Mouse (Mus musculus): ENCODE data around the gene Mta3. TPM values are rescaled to one million over a fixed set of nuclear protein-coding genes. Genes with fewer than 3 reads are reported as not detected.
A peak's percentile ranks its signal among the peaks of the same experiment; 100 is the strongest.
"Not testable (repeated sequence)": the region's sequence is repeated elsewhere in the genome, so short reads cannot be mapped to it uniquely, and the experiment has no call there.

Mta3 gene
- total RNA-seq, 2 experiments from 2014 or later, result 20.7 to 20.9 TPM

DNA sequence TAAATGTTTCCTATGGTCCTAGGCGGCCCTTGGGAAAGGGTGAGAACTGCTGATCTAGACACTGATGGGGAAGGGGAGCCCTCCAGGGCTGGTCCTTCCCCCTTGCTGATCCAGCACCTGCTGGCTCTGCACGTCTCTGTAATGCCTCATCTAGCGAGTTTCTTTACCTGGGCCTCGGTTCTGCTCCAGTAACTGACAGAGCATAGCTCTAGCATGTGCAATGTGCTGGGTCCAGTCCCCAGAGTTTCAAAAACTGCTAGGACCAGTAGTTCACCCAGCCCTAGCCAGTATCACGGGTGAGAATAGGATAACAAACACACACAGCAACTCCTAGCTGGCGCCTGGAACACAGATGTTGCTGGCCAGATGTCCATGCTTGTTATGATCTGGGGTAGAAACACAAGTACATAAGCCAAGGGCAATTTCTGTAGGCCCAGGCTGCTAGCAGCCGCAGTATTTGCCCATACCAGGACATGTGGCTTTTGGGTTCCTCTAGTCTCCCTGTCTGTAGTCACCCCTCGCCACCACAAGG is 131.8 kb downstream of the Mta3 start:
- DNase-seq (ENCODE audit: low spot score), result no peak
- intact Hi-C loops (cut with DNase I), result no loop called here

DNA sequence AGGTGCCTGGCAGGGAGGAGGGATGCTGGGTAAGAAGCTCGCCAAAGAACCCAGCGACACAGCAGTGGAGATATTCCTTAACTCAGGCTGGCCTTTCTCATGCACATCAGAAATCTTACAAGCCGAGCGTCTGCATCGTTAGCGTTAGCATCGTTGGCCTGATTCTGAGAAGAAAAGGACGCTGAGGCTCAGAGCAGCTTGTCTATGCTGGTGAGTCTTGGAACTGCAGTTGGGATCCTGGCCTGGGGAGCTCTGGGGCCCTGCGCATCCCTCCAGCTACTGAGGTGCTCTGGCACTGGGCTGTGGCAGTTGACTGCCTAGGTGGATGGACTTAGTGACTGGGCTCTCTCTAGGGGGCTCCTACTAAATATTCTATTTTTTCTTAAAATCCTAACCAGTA is 133.2 kb downstream of the Mta3 start:
- no peak for DNase-seq (ENCODE audit: low spot score)
- intact Hi-C loops (cut with DNase I), result no loop called here

DNA sequence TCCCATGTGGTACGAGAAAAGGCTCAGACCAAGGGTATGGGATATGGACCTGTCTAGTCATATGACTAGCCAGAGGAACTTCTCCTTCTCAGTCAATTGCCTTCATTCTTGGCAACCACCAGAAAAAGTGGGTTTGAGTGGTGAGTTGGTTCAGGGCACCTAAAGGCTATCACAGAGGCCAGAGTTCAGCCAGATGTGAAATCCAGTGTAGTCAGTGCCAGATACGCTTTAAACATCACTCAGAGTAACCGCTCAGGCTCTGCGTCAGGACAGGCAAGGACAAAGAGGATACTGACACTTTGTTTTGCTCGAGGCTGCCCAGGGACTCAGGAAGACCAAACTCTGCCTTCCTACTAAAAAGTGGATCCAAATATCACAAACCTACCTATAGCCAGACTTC is 135.0 kb downstream of the Mta3 start:
- no peak for DNase-seq (ENCODE audit: low spot score)
- intact Hi-C loops (cut with DNase I), result loop anchor here (10.0 kb wide), 1 partner anchor 816 kb away; no protein-coding TSS in a partner anchor

DNA sequence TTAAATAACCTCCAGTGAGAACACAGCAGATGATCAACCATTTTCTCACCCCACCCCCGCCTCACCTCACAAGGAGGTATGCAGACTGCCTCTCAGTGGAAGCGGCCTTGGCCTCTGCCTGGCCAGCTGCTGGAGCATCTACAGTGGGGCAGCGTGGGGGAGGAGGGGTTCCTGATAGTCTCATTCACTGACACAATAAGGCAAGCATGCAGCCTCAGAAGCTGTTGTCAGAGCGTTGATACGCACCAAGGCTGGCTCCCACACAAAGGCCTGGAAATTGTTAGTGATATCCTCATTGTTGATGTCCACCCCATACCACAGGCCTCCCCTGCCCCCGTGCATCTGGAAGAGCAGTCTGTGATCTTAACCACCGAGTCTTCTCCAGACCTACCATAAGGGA is 137.8 kb downstream of the Mta3 start:
- DNase-seq (ENCODE audit: low spot score), result no peak
- intact Hi-C loops (cut with DNase I), result loop anchor here (10.0 kb wide), 1 partner anchor 819 kb away; no protein-coding TSS in a partner anchor

DNA sequence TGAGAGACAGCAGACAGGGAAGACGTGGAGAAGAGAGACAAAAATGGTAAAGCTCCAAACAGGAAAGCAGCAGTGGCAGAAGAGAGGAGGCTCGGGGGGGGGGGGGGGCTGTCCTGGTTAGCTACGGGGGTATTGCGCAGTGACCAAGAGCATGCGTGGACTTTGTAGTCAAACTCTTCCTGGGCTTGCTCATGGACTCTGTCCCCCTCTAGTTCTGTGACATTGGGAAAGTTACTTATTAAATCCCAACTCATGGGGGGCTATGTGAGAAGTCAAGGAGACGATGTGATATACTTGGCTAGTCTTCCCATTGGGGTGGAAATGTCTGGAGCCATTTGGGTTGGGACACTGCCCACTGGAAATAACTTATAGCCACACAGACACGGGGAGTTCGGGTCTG is 139.6 kb downstream of the Mta3 start:
- intact Hi-C loops (cut with DNase I), result loop anchor here (5.0 to 10.0 kb wide), 2 partner anchors 198 to 821 kb away; no protein-coding TSS in a partner anchor

DNA sequence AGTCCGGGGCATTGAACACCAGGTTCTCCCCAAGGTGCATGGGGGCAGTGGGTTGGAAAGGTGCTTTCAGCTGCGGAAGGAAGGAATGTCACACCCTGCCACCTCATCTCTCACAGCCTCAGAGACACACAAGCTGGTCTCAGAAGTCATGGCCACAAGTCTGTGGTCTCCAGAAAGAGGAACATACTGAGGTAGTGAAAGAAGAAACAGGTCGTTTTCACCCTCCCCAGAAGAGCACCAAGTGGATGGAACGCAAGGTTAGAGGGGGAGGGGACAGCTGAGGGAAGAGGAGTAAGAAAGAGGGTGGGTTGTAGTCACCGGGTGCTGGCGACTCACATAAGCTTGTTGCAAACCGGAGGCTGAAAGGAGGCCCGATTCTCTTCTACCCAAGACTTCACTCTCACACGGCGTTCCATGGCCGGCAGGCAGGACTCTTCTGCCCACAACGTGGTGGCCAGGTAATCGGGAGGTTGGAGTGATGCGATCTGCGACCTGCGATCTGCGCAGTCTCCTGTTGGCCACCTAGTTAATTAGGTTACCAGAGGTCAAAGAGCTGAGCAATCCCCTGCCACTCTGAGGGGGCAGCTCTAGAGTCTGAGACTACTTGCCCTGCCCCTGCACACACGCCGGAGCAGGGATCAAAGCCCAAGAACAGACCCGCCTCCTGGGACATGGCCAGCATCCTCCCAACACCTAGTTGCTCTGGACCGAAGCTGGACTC is 140.5 kb downstream of the Mta3 start:
- intact Hi-C loops (cut with DNase I), result loop anchor here (5.0 to 10.0 kb wide), 2 partner anchors 199 to 822 kb away; no protein-coding TSS in a partner anchor
- DNase-seq (ENCODE audit: low spot score), result no peak

More for the DNA sequence above, 139.6 kb downstream of the Mta3 start:
- no peak for DNase-seq (ENCODE audit: low spot score)

DNA sequence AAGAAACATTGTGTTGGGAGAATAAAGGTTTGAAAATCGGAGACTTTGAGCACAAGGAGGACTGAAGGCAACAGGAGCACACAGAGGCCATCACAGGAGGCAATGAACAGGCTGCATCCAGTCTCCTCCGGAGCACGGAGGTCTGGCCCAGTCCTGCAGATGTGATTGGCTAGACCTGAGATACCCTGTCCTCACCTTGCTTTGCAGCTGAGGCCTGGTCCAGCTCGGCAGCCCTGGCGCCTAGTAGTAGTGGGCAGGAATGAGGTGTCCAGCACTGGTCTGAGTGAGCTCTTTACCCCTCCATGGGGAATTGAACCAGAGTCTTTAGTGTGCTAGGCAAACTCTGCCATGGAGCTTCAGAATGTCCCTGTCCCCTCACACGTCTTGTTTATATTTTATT is 141.1 kb downstream of the Mta3 start:
- no peak for DNase-seq (ENCODE audit: low spot score)
- intact Hi-C loops (cut with DNase I), result loop anchor here (5.0 to 10.0 kb wide), 2 partner anchors 200 to 822 kb away; no protein-coding TSS in a partner anchor

DNA sequence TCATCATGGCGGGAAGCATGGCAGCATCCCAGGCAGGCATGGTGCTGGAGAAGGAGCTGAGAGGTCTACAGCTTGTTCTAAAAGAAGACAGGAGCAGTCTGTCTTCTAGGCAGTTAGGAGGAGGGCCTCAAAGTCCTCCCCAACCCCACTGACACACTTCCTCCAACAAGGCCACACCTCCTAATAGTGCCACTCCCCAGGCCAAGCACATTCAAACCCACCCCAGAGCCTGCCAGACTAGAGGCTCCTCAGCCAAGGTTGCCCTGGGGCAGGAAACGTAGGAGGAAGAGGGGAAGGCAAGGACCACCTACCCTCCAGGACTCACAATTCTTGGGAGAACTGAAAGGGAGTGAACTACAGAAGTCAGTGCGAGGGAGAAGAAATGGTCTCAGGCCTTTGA is 141.9 kb downstream of the Mta3 start, which contains the start of gene Haao:
Haao (minus strand) TSS at position 149 of the 400 bp plus-strand sequence.
- intact Hi-C loops (cut with DNase I), result loop anchor here (5.0 to 10.0 kb wide), 2 partner anchors 201 to 823 kb away; no protein-coding TSS in a partner anchor
- no peak for DNase-seq (ENCODE audit: low spot score)

DNA sequence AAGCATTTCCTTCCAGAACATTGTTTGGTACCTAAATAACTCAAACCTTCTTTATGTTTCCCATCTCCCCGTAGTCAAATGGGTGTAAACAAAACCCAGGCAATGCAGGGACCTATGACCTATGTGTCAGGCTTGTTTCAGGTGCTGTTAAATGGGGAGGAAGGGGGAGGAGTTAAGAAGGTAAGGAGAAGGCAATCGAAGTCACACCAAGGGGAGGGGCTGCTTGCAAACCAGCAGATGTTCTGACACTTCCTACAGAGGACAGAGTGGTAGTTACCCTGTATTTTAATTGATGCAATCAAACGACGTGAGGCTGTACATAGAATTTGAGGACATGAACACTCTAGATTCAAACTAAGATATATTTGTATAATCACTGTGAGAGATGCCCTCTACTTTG is 142.5 kb downstream of the Mta3 start:
- intact Hi-C loops (cut with DNase I), result loop anchor here (5.0 to 10.0 kb wide), 2 partner anchors 201 to 824 kb away; no protein-coding TSS in a partner anchor
- DNase-seq (ENCODE audit: low spot score), result no peak

DNA sequence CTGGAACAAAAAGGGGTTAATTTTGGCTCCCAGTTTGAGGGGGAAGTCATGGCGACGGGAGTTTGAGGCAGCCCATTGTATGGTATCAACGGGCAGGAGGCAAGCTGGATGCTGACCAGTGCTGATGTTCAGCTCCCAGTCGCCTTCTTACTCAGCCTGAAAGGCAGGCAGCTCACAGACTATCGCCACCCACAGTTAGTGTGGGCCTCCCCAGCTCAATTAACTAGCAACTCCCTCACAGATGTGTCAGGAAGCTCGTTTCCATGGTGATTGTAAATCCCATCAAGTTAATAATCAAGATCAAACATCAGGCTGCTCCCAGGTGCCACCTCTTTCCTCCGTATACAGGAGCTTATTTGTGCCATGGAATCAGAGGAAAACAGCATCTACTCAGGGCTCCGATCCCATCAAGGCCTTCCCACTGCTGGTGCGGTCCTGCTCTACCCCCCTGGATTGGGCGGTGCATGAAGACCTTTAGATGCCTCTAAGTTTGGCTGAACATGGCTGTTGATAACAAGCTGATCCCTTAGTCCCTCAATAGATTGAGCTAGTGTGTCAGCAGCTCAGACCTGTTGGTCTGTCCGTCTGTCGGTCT is 143.2 kb downstream of the Mta3 start:
- intact Hi-C loops (cut with DNase I), result loop anchor here (5.0 to 10.0 kb wide), 2 partner anchors 202 to 824 kb away; no protein-coding TSS in a partner anchor

DNA sequence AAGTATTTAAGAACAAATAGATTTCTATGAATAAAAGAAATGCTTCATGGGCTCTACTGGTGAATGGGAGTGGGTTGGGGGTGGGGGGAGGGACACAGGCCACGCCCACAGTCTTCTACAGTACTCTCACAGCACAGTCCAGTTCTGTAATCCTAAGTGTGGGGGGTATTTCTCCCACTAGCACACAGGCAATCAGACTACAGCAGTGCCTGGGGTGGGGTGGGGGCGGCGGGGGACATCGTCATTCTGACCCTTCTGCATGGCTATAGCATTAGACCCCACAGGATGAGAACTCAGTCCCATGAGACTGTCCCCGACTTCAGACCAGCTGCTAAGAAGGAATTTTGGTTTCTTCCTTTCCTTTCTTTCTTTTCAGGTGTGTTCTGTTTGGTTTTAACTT is 143.8 kb downstream of the Mta3 start:
- DNase-seq (ENCODE audit: low spot score), result no peak
- intact Hi-C loops (cut with DNase I), result loop anchor here (2.0 to 10.0 kb wide), 5 partner anchors 145 to 825 kb away; partner anchors contain the start of gene Mta3

More for the DNA sequence above, 143.2 kb downstream of the Mta3 start:
- DNase-seq (ENCODE audit: low spot score), result no peak

DNA sequence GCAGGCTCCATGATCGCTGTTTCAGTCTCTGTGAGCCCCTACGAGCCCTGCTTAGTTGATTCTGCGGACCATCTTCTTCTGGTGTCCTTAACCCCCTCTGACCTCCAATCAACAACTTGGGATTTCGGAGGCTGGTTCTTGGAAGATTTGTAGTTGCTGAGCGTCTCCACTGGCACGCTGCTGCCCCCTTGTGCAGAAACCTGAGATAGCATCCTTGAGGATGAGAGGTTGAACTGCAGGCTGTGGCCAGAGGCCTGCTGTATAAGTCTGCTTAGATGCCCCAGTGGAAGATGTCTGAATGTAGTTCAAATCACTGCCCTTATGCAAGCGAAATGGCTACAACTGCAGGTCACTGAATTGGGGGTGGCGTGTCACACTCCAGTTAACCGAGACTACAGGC is 144.5 kb downstream of the Mta3 start:
- intact Hi-C loops (cut with DNase I), result loop anchor here (2.0 to 10.0 kb wide), 3 partner anchors 146 to 580 kb away; partner anchors contain the start of gene Mta3
- peak; percentile 24 for DNase-seq (ENCODE audit: low spot score)

DNA sequence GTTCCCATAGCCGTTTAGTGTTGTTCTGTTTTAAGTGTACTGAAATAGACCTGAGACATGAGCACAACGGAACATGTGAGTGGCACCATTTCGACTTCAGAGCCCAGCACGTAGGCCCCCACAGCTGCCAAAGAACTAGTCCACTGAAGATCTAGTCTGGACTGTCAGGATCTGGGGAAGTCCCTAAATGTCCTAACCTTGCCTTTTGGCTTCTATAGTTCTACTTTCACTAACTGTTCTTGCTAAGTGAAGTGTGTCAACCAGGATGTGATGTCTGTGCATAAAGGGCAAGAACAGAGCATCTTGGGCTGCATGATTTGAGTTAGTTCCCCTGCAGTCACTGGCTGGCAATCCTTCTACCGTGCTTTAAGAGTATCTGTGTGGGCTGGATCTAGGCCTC is 144.9 kb downstream of the Mta3 start:
- intact Hi-C loops (cut with DNase I), result loop anchor here (2.0 to 10.0 kb wide), 3 partner anchors 146 to 580 kb away; partner anchors contain the start of gene Mta3
- no peak for DNase-seq (ENCODE audit: low spot score)

DNA sequence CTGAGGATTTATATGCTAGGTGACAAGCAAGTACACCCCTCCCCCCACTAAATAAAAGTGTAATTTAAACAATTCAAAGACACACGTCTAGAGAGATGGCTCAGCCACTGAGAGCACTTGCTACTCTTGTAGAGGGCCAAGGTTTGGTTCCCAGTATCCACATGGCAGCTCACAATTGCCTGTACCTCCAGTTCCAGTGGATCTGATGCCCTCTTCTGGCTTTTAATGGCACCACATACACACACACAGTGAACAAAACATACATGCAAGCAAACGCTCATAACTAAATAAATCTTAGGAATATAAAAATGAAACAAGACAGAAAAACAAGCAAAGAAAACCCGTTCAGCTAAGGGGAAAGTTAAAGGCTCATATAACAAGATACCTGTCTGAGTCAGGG is 147.9 kb downstream of the Mta3 start:
- no peak for DNase-seq (ENCODE audit: low spot score)

DNA sequence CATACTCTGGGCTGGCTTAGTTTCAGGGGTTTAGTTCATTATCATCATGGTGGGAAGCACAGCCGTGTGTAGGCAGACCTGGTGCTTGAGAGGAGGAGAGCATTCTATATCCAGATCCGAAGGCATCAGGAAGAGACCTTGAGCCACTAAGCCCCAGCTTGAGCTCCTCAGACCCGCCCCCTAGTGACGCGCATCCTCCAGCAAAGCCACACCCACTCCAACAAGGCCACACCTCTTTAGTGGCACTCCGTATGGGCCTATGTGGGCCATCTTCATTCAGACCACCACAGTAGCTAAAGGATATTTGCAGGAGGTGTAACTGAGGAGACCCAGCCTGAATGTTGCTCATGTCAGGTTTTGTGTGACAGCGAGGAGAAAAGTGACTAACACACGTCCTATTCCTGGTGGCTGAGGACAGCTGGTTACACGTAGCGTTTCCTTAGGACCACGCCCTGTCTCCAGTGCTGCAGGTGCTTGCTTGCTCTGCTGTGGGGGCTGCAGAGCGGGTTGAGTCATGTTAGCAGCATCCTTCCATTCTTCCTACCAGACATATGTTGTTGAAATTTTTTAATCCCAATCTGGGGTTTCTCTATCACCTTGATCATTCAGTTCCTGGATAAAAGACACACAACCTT is 148.4 kb downstream of the Mta3 start:
- no peak for DNase-seq (ENCODE audit: low spot score)
- intact Hi-C loops (cut with DNase I), result loop anchor here (10.0 kb wide), 1 partner anchor 150 kb away; the partner anchor contains the start of gene Mta3

More for the DNA sequence above, 147.9 kb downstream of the Mta3 start:
- intact Hi-C loops (cut with DNase I), result loop anchor here (10.0 kb wide), 1 partner anchor 149 kb away; the partner anchor contains the start of gene Mta3

DNA sequence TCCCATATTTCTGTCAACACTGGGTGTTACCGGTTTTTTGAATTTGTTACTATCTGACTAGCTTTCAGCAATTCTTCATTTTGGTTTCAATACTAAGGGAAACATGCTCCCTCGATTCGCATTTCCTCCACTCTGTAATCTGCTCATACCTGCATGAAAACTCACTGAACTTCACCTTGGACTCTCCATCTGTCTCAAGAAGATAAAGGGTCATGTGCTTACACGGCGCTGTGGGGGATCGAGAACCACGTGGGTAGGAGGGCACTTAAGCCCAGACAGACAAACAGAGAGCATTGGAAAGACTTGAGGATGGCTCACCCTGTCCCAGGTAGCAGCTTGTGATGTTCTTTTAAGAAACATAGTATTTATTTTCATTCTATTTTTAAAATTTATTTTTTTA is 152.4 kb downstream of the Mta3 start:
- intact Hi-C loops (cut with DNase I), result loop anchor here (10.0 kb wide), 1 partner anchor 154 kb away; the partner anchor contains the start of gene Mta3
- DNase-seq (ENCODE audit: low spot score), result no peak

DNA sequence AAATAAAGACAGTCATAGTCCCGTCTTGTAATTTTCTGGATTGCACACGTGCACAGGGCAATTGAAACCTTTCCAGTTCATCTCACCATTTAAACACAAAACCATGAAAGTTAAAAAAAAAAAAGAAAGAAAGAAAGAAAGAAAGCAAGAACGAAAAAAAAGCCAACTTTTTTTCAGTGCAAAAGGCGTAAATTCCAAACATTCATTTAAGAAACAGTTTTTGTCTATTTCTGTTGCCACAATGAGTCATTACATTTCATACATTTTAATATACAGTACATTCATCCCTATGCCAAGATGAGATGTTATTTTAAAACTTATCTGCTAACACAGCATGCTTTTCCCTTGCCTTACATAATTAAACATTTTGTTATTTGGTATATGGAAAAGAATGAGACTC is 153.7 kb downstream of the Mta3 start:
- no peak for DNase-seq (ENCODE audit: low spot score)
- intact Hi-C loops (cut with DNase I), result loop anchor here (10.0 kb wide), 1 partner anchor 155 kb away; the partner anchor contains the start of gene Mta3

DNA sequence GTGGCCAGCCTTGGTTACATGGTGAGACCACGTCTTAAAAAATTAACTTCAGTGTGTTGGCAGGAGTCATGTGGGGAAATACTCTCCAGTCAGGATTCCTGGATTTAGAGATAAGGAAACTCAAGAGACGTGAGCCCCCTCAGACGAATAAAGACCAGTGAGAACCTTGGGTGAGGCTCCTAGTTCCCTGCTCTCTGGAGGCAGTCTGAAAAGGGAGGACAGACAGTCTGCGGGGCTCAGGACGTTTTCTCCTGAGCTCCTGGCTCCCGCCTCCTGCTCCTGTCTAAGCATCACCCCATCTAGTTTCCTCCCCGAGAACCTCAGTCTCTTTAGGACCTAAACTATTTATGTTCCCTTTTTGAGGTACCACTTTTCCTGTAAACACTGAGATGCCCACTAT is 154.3 kb downstream of the Mta3 start:
- DNase-seq (ENCODE audit: low spot score), result no peak
- intact Hi-C loops (cut with DNase I), result no loop called here

DNA sequence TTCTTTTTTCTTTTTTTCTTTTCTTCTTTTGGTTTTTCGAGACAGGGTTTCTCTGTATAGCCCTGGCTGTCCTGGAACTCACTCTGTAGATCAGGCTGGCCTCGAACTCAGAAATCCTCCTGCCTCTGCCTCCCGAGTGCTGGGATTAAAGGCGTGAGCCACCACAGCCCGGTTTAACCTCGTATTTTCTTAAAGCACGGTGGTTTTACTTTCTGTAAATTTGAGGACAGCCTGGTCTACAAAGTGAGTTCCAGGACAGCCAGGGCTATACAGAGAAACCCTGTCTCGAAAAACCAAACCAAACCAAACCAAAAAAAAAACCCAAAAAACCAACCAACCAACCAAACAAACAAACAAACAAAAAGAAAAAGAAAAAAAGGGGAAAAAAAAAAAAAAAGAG is 155.0 kb downstream of the Mta3 start:
- intact Hi-C loops (cut with DNase I); DNase-seq (ENCODE audit: low spot score): not testable (repeated sequence)
